ENCODE assay signal across 8 mouse cellular contexts in the genomic region with DNA sequence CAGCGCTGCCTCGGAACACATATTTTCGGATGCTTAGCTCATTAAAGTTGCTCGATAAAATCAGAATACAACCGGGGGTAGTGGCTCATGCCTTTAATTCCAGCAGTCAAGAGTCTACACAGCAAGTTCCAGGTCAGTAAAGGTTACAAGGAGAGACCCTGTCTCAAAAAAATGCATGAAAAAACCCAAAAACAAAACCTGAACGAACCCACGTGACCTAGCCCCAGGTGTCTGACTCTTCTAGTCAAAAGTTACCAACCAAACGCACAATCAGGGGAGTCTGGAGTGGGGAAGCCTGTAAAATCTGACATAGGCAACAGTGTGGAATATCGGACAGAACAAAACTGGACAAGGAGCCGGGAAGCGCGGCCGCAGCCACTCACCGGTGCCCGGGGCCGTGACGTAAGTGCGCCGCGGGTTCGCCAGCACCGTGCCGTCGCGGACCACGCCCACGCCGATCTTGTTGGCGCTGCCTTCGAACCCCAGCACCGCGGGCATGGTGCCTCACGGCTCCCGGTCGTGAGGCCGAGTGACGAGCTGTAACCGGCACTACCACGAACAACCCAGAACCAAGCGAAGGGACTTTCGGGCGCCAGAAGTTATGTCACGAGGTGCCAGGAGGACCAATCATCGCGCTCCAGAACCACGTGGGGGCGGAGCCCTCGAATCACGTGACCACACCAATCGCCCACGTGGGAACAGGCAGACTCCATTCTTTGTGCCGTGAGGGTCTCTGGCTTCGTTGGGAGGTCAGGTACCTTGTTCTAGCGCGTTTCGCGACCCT. TPM values are rescaled to one million over a fixed set of nuclear protein-coding genes. Genes with fewer than 3 reads are reported as not detected.
DNase-seq lines count a peak whose midpoint lies in the region; ATAC-seq lines count a peak whose summit lies in the region.

A gene (minus strand): TSS at position 613 of the 784 bp plus-strand sequence.
A gene (plus strand): TSS at position 688 of the 784 bp plus-strand sequence.

- H3K27me3 ChIP-seq in lung, embryonic 16.5 days (ENCODE audit: control insufficient read depth, insufficient read depth, low read depth, low read length): no peaks in the 10 kb centered on the region

- peak; percentile 91 to 93 for ATAC-seq in hematopoietic stem cell, adult 5-6 weeks (replicated peaks in 1 of 2; ENCODE audit: insufficient read depth in 1 of 2, low FRiP score in 2 of 2, low TSS enrichment in 1 of 2, low read depth in 1 of 2, poor library complexity in 2 of 2, severe bottlenecking in 2 of 2)
- ATAC-seq in lung, embryonic 16.5 days (ENCODE audit: low read depth): peak; percentile 95

- peaks cover 22% of the 10 kb centered on the region for H3K36me3 ChIP-seq in lung, embryonic 16.5 days (ENCODE audit: control insufficient read depth, insufficient read depth, low read length)

- under 1% methylated on average over 57 of the region's 57 CpGs for WGBS in lung, embryonic 16.5 days

- H3K4me1 ChIP-seq in lung, embryonic 16.5 days (replicated peaks; ENCODE audit: control insufficient read depth, insufficient read depth, low read length): peaks cover 13% of the 10 kb centered on the region

- peak within 1 kb of the TSS; percentile 94 for H3K27ac ChIP-seq in lung, embryonic 16.5 days (ENCODE audit: low read length)

- peak within 1 kb of the TSS; percentile 85 for H3K9ac ChIP-seq in lung, embryonic 16.5 days (ENCODE audit: low read length)

- H3K4me2 ChIP-seq in lung, embryonic 16.5 days (ENCODE audit: low read depth, low read length): peak within 1 kb of the TSS; percentile 89

- no peaks in the 10 kb centered on the region for H3K9me3 ChIP-seq in lung, embryonic 16.5 days (ENCODE audit: control insufficient read depth, low read length)

- peak within 1 kb of the TSS; percentile 88 for H3K4me3 ChIP-seq in lung, embryonic 16.5 days (ENCODE audit: low read length)

- DNase-seq in MEL-GATA-1-ER (ENCODE audit: extremely low read depth, low read depth): peak; percentile 92
- peak; percentile 96 for DNase-seq in cerebellum, adult 8-10 months
- DNase-seq in forelimb bud, embryonic 11.5 days (ENCODE audit: low read depth, low spot score): peak; percentile 97
- peak; percentile 98 for DNase-seq in layer of hippocampus, adult 9-10 months (ENCODE audit: low spot score)
- DNase-seq in ovary, postnatal 10 days (ENCODE audit: low spot score): peak; percentile 95
- DNase-seq in thymus, postnatal 10 days (ENCODE audit: low spot score in 2 of 2): peak; percentile 93 to 94

RNA-seq across cellular contexts. Expression of the first gene that starts in this region (rescaled TPM):
- total RNA-seq in hematopoietic stem cell, adult 5-6 weeks (2017): 106 and 113 TPM in 2 replicates
- polyA plus RNA-seq in lung, embryonic 16.5 days (2015; fragmentation: Nextera tagmentation; extraction: Ambion mirVana): 153 and 171 TPM in 2 replicates

RNA-seq across cellular contexts. Expression of the second gene that starts in this region (rescaled TPM):
- 136 and 150 TPM in 2 replicates for total RNA-seq in hematopoietic stem cell, adult 5-6 weeks (2017)
- 171 and 177 TPM in 2 replicates for polyA plus RNA-seq in lung, embryonic 16.5 days (2015; fragmentation: Nextera tagmentation; extraction: Ambion mirVana)

Comparison
In these comparisons a context has a peak if more than half of its experiments do, and no peak if none do; other contexts are left out.
1. Peak in every context shown above with its lines: DNase-seq, ATAC-seq, H3K4me3 ChIP-seq and H3K27ac ChIP-seq.